Mouse (Mus musculus) intestine, postnatal 0 days (tissue): ENCODE results near the gene Lrig1. TPM values are rescaled to one million over a fixed set of nuclear protein-coding genes. Genes with fewer than 3 reads are reported as not detected.

Experiments used
- ATAC-seq: fragments of 200-750 bp; cut with Nextera tagmentation; 2 replicates; pipeline ENCODE4 v1.8.0; 2017; ENCODE audit warnings: mild to moderate bottlenecking, moderate TSS enrichment, moderate library complexity
- H3K27ac ChIP-seq: fragments of 300-500 bp; sonication (generic); 2 replicates; pipeline ENCODE4 v1.5.1; 2014; ENCODE audit warnings: mild to moderate bottlenecking, low read depth, low read length, moderate library complexity
- H3K27me3 ChIP-seq: fragments of 300-500 bp; sonication (generic); replicated peaks from 2 replicates; pipeline ENCODE4 v1.6.1; 2014; ENCODE audit warnings: low read length, mixed read lengths; ENCODE audit not compliant: control insufficient read depth, insufficient read depth
- H3K36me3 ChIP-seq: fragments of 300-500 bp; sonication (generic); 2 replicates; pipeline ENCODE4 v1.6.1; 2014; ENCODE audit warnings: mild to moderate bottlenecking, moderate library complexity; ENCODE audit not compliant: control insufficient read depth, insufficient read depth
- H3K4me1 ChIP-seq: fragments of 300-500 bp; sonication (generic); replicated peaks from 2 replicates; pipeline ENCODE4 v1.6.1; 2014; ENCODE audit warnings: antibody characterized with exemption, low read length, mixed read lengths; ENCODE audit not compliant: control insufficient read depth, insufficient read depth
- H3K4me2 ChIP-seq: fragments of 300-500 bp; sonication (generic); replicated peaks from 2 replicates; pipeline ENCODE4 v1.6.1; 2014; ENCODE audit warnings: low read depth, mild to moderate bottlenecking, moderate library complexity
- H3K4me3 ChIP-seq: fragments of 300-500 bp; sonication (generic); 2 replicates; pipeline ENCODE4 v1.5.1; 2014; ENCODE audit warnings: low read depth, low read length
- H3K9ac ChIP-seq: fragments of 300-500 bp; sonication (generic); 2 replicates; pipeline ENCODE4 v1.6.1; 2014; ENCODE audit warnings: mild to moderate bottlenecking, low read depth, low read length
- H3K9me3 ChIP-seq: fragments of 300-500 bp; sonication (generic); 2 replicates; pipeline ENCODE4 v1.6.1; 2016; ENCODE audit warnings: mixed run types; ENCODE audit not compliant: control insufficient read depth
- CTCF ChIP-seq: sonication (generic); IDR thresholded peaks from 2 replicates; pipeline ENCODE4 v1.5.1; 2016; ENCODE audit warnings: low read depth, mild to moderate bottlenecking, control low read depth, antibody characterized with exemption, moderate library complexity
- WGBS: fragments of 180-500 bp; shearing (Covaris S2); extraction: QIAGEN DNeasy Blood & Tissue Kit; methylation state at CpG from one replicate; pipeline ENCODE4 v1.1.7; 2014; 5-methylcytosine and 5-hydroxymethylcytosine counted together
- polyA plus RNA-seq: library from polyadenylated mRNA; unstranded; fragments of >200 nt; fragmentation: Nextera tagmentation; extraction: Ambion mirVana; gene quantifications from 2 replicates; pipeline ENCODE4 v1.2.1, GENCODE M21; 2015

Lrig1 gene
- polyA plus RNA-seq, 1 experiment from 2014 or later, result 13.4 TPM

GRCm38 (mm10) chr6:94659886-94660333 lies 40.0 kb downstream of the Lrig1 start:
- no peak for TF ChIP-seq CTCF
- Histone ChIP-seq H3K27me3 (no peaks in the 10 kb centered on the region), H3K4me1 (peaks cover 2% of the 10 kb centered on the region; the same call in 1 of the 2 replicates), H3K9ac (no peak overlapping the region), H3K4me3 (no peak overlapping the region), H3K9me3 (no peaks in the 10 kb centered on the region), H3K4me2 (no peak overlapping the region), H3K27ac (no peak overlapping the region), H3K36me3 (no peaks in the 10 kb centered on the region; the same call in none of the 2 replicates)
- WGBS, result 34% methylated on average over 4 of the region's 4 CpGs
- peak; percentile 72; the same call in 1 of the 2 replicates for ATAC-seq

- H3K4me1 ChIP-seq, result peaks cover 2% of the 10 kb centered on the region; the same call in 1 of the 2 replicates
- H3K4me2 ChIP-seq, result peak overlapping the region; percentile 24; the same call in 1 of the 2 replicates
- TF ChIP-seq CTCF, result no peak
- H3K4me3 ChIP-seq, result no peak overlapping the region
- H3K9ac ChIP-seq, result no peak overlapping the region
- no peak overlapping the region for H3K27ac ChIP-seq
- no peak for ATAC-seq
- 41% methylated on average over 6 of the region's 6 CpGs for WGBS
- H3K27me3 ChIP-seq, result no peaks in the 10 kb centered on the region
- H3K9me3 ChIP-seq, result no peaks in the 10 kb centered on the region
- no peaks in the 10 kb centered on the region; the same call in none of the 2 replicates for H3K36me3 ChIP-seq
Observed at GRCm38 (mm10) chr6:94658136-94658480, 41.9 kb downstream of the Lrig1 start.

- H3K36me3 ChIP-seq, result peaks cover 5% of the 10 kb centered on the region
- 71% methylated on average over 12 of the region's 12 CpGs for WGBS
- no peak overlapping the region for H3K4me2 ChIP-seq
- no peak overlapping the region for H3K9ac ChIP-seq
- no peak for TF ChIP-seq CTCF
- peaks cover 2% of the 10 kb centered on the region; the same call in 1 of the 2 replicates for H3K4me1 ChIP-seq
- H3K27me3 ChIP-seq, result no peaks in the 10 kb centered on the region
- H3K9me3 ChIP-seq, result no peaks in the 10 kb centered on the region
- H3K27ac ChIP-seq, result no peak overlapping the region
- no peak for ATAC-seq
- no peak overlapping the region for H3K4me3 ChIP-seq
Observed at GRCm38 (mm10) chr6:94657204-94658135, 42.5 kb downstream of the Lrig1 start.

GRCm38 (mm10) chr6:94655818-94656478 lies 44.0 kb downstream of the Lrig1 start:
- peaks cover 2% of the 10 kb centered on the region; the same call in 1 of the 2 replicates for H3K4me1 ChIP-seq
- H3K4me2 ChIP-seq, result no peak overlapping the region
- no peak for TF ChIP-seq CTCF
- no peak for ATAC-seq
- 39% methylated on average over 5 of the region's 5 CpGs for WGBS
- H3K9ac ChIP-seq, result no peak overlapping the region
- H3K4me3 ChIP-seq, result no peak overlapping the region
- no peaks in the 10 kb centered on the region for H3K9me3 ChIP-seq
- H3K36me3 ChIP-seq, result peaks cover 6% of the 10 kb centered on the region; the same call in 1 of the 2 replicates
- no peaks in the 10 kb centered on the region for H3K27me3 ChIP-seq
- H3K27ac ChIP-seq, result no peak overlapping the region

GRCm38 (mm10) chr6:94653388-94654316 lies 46.3 kb downstream of the Lrig1 start:
- TF ChIP-seq CTCF, result no peak
- no peak overlapping the region for H3K27ac ChIP-seq
- peaks cover 6% of the 10 kb centered on the region; the same call in 1 of the 2 replicates for H3K36me3 ChIP-seq
- H3K4me1 ChIP-seq, result peaks cover 15% of the 10 kb centered on the region
- ATAC-seq, result no peak
- WGBS, result 62% methylated on average over 10 of the region's 10 CpGs
- no peaks in the 10 kb centered on the region for H3K9me3 ChIP-seq
- H3K4me2 ChIP-seq, result no peak overlapping the region
- no peaks in the 10 kb centered on the region for H3K27me3 ChIP-seq
- no peak overlapping the region for H3K4me3 ChIP-seq
- no peak overlapping the region for H3K9ac ChIP-seq
